Mouse (Mus musculus) embryonic facial prominence, embryonic 11.5 days (tissue): ENCODE measurements at regions not wholly inside any gene's neighbourhood (a gene's known extent, or its start where the extent isn't known, plus 50 kb on each side); places are given as distances from the start of the nearest gene placed in this dataset. TPM values are rescaled to one million over a fixed set of nuclear protein-coding genes. Genes with fewer than 3 reads are reported as not detected.

Experiments
- ATAC-seq: fragments of 200-750 bp; cut with Nextera tagmentation; replicated peaks from 2 replicates; pipeline ENCODE4 v1.8.0; 2017; ENCODE audit warnings: low read depth; ENCODE audit not compliant: insufficient number of reproducible peaks, low FRiP score, low TSS enrichment
- DNase-seq: peaks from one replicate; pipeline ENCODE4 v3.0.0-alpha.2; 2015; ENCODE audit warnings: low spot score
- H3K27ac ChIP-seq: fragments of 300-500 bp; sonication (generic); replicated peaks from 2 replicates; pipeline ENCODE4 v1.5.1; 2014; ENCODE audit warnings: mild to moderate bottlenecking, low read depth, low read length, control low read depth
- H3K27me3 ChIP-seq: fragments of 300-500 bp; sonication (generic); 2 replicates; pipeline ENCODE4 v1.6.1; 2014; ENCODE audit warnings: mild to moderate bottlenecking, low read length, moderate library complexity, mixed read lengths; ENCODE audit not compliant: control insufficient read depth, insufficient read depth
- H3K36me3 ChIP-seq: fragments of 300-500 bp; sonication (generic); replicated peaks from 2 replicates; pipeline ENCODE4 v1.6.1; 2014; ENCODE audit warnings: low read depth, mild to moderate bottlenecking, low read length, moderate library complexity, mixed read lengths; ENCODE audit not compliant: control insufficient read depth, insufficient read depth
- H3K4me1 ChIP-seq: fragments of 300-500 bp; sonication (generic); 2 replicates; pipeline ENCODE4 v1.6.1; 2014; ENCODE audit warnings: low read length, mixed read lengths; ENCODE audit not compliant: control insufficient read depth, insufficient read depth
- H3K4me2 ChIP-seq: fragments of 300-500 bp; sonication (generic); 2 replicates; pipeline ENCODE4 v1.6.1; 2014; ENCODE audit warnings: low read depth, mild to moderate bottlenecking, control low read depth, low read length, moderate library complexity
- H3K4me3 ChIP-seq: fragments of 300-500 bp; sonication (generic); 2 replicates; pipeline ENCODE4 v1.5.1; 2014; ENCODE audit warnings: low read depth, low read length, control low read depth
- H3K9ac ChIP-seq: fragments of 300-500 bp; sonication (generic); replicated peaks from 2 replicates; pipeline ENCODE4 v1.6.1; 2014; ENCODE audit warnings: mild to moderate bottlenecking, control low read depth, low read length
- H3K9me3 ChIP-seq: fragments of 300-500 bp; sonication (generic); replicated peaks from 2 replicates; pipeline ENCODE4 v1.6.1; 2016; ENCODE audit warnings: mild to moderate bottlenecking, low read length, inconsistent platforms, mixed read lengths; ENCODE audit not compliant: control insufficient read depth
- WGBS: fragments of 180-500 bp; shearing (Covaris S2); extraction: QIAGEN DNeasy Blood & Tissue Kit; methylation state at CpG from one replicate; pipeline ENCODE4 v1.1.7; 2014; 5-methylcytosine and 5-hydroxymethylcytosine counted together
- microRNA-seq: library from miRNA; unstranded; fragments of <30 nt; microRNA quantifications from one replicate; pipeline ENCODE4, GENCODE M21; 2016; ENCODE audit warnings: borderline number of aligned reads

- H3K4me2 ChIP-seq, result no peak overlapping the region
- no peak overlapping the region for H3K9ac ChIP-seq
- no peaks in the 10 kb centered on the region for H3K9me3 ChIP-seq
- no peaks in the 10 kb centered on the region for H3K27me3 ChIP-seq
- DNase-seq, result no peak
- no peak overlapping the region for H3K4me3 ChIP-seq
- no peaks in the 10 kb centered on the region for H3K36me3 ChIP-seq
- no peaks in the 10 kb centered on the region for H3K4me1 ChIP-seq
- ATAC-seq, result no peak
- WGBS, result 42% methylated on average over 5 of the region's 5 CpGs
- no peak overlapping the region for H3K27ac ChIP-seq
Measured at GRCm38 (mm10) chr19:49619920-49620319, 1058.5 kb downstream of the Sorcs1 start.

- Histone ChIP-seq H3K36me3 (no peaks in the 10 kb centered on the region), H3K9ac (no peak overlapping the region), H3K27me3 (no peaks in the 10 kb centered on the region), H3K27ac (no peak overlapping the region), H3K4me2 (no peak overlapping the region), H3K4me1 (no peaks in the 10 kb centered on the region), H3K9me3 (no peaks in the 10 kb centered on the region), H3K4me3 (no peak overlapping the region)
- no peak for ATAC-seq
- DNase-seq, result no peak
Measured at GRCm38 (mm10) chr19:49615071-49615470, 1063.4 kb downstream of the Sorcs1 start.

Small RNA genes lying in the stretch of these regions (microRNA-seq; reads per million reads assigned to microRNA genes)
- gene Gm27935, result not detected
